Mouse (Mus musculus): ENCODE measurements around the gene Vps8.

DNA sequence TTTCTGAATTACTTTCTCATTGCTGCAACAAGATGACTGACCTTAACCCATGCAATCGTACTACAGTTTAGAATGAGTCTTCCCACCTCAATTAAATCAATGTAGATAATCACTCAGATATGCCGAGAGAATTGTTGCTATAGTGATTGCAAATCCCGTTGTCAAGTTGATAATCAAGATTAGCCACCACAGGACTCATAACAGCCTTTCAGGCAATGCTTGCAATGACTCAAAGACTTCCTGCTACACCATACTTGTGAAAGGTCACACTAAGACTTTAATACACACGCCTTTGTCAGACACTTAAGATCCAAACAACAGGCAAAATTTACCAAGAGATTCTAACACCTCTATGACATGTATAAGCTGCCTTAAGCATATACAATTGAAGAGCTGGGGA is 249.0 kb downstream of the Vps8 start:
- TF ChIP-seq CTCF (conservative IDR thresholded peaks at IDR 0.05 in 1 of 2, IDR thresholded peaks at IDR 0.05 in 1 of 2; ENCODE audit: low read depth in 2 of 2, low read length in 2 of 2) (no peak), ZC3H11A (IDR thresholded peaks at IDR 0.05; ENCODE audit: low read depth, low read length) (no peak)

All from CH12.LX (cell line).